Mouse (Mus musculus) brain, adult 10 weeks (tissue): ENCODE data around the gene Rnf225. TPM values are rescaled to one million over a fixed set of nuclear protein-coding genes. Genes with fewer than 3 reads are reported as not detected.

Experiments
- polyA plus RNA-seq: library from polyadenylated mRNA; stranded (reverse); fragments of 350-450 nt; fragmentation: Illumina TruSeq; extraction: RNeasy Lipid Tissue Mini Kit (QIAGEN cat#74804); gene quantifications from one replicate; pipeline ENCODE4 v1.2.3, GENCODE M21; 2015; ENCODE audit warnings: low read depth, low replicate concordance

Gene Rnf225
- polyA plus RNA-seq = 1.1 TPM

DNA sequence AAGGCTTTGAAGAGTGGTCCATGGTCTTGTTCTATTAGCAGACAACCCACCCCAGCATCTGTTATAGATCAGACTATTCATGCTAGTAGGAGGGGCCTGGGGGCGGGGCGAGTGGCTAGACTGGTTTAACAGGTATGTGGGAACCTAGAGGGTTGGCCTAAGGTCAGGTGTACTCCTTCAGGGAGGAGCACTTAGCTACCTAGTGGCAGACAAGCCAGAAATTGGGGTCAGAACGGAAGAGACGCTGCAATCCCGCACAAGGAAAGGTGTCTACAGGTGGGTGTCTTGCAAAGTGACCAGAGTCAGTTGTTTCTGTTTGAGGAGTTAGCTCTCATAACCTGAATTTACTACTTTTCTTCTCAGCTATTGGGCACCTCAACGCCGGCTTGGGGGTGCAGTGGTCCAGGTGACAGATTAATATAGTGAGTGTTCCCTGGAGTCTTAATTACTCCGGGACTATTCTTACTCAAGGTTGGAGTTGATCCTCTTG, at the start of gene Rnf225:
TSS of gene Rnf225 (plus strand) at position 226 of the 490 bp plus-strand sequence.

DNA sequence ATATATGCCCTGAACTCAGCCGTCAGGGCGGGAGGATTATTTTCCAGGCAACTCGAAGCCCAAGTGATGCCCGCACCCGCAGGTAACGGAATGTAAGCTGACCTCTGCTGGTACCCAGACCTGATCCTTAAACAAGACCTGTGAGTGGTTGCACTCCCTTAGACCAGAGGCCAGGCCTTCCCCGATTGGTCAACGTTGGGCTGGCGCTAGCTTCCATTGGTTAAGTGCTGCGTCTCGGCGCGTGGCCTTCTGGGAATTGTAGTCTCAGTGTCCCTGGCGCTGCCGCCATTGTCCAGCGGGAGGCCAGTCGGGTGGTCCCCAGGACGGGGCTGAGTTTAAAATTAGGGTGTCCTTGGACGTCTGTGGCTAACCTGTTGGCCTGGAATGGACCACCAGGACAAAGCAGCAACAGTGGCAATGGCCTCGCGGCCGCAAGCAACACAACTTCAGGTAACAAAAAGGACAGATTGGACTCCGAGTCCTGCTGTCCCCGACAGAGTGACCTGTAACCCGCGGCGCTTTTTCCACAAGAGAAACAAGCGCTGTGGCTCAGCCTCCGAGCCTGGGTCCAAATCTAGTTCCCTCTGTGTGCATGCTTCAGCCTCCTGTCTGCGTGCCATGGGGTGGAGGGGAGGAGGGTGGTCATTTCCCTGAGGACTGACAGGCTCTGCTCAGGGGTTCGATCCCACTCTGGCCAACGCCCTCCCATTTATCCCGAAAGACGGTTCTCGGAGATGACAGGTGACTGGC, 46.1 kb upstream of the Rnf225 start, which contains the start of gene Zfp128:
TSS of gene Zfp128 (plus strand) at position 267 of the 750 bp plus-strand sequence.

DNA sequence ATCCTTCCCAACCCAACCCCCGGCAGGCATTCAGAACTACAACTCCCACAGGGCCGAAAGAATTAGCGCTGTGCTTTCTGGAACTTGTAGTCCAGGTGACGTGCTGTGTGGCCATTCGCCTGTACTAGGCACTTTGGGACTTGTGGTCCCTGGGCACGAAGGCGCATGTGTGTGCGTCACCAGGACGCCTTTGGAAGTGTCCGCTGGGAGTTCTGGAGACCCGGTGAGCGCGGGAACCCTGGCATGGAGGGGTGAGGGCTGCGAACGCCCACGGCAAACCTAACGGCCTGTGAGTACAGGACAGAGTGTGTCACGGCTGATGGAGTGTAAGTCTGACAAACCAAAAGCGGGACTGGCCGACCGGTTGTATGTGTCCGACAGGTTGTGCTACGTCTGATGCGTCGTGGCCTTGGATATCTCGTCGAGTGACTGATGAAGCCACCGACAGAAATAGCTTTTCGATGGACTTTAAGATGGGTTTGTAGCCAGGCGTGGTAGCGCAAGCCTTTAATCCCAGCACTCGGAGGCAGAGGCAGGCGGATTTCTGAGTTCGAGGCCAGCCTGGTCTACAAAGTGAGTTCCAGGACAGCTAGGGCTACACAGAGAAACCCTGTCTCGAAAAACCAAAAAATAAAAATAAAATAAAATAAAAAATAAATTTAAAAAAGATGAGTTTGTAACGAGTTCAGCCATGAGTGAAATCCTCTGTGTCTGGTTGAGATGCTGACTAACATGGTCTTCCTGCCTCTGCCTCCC, 29.4 kb upstream of the Rnf225 start, which contains the start of gene Zscan22:
TSS of gene Zscan22 (plus strand) at position 161 of the 756 bp plus-strand sequence.

DNA sequence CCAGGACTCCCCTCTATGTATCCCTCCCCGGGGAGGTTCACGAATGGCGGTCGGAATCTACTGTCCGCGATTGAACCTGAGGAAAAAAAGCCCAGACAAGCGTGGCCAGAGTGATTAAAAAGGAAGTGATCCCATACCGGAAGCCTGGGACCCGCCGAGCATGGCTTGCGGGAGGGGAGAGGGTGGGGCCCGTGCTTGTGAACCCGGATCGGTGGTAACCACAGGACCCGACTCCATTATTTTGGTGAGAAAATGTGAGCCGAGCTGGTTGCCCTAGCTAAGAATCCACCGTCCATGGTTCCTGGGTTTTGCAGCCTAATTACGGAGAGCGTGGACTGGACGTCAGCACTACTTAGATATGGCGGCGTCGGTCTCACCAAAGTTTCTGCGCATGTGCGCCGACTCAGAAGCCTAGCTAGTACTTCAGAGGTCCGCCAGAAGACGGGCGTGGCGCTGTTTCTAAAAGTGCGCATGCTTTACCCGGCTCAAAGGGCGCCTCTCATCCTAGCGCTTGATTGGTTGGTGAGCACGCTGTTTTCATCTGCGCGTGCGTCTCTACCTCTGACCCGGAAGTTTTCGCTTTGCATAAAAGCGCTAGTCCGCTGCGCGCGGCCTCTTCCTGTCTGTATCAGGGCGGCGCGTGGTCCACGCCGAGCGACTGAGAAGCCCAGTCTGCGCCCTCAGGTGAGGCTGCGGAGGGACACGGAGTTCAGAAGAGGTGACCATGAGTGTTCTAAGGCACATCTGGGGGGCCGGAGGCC, 5.3 kb upstream of the Rnf225 start, which contains the start of gene Rps5:
TSS of gene Rps5 (plus strand) at position 586 of the 761 bp plus-strand sequence.

DNA sequence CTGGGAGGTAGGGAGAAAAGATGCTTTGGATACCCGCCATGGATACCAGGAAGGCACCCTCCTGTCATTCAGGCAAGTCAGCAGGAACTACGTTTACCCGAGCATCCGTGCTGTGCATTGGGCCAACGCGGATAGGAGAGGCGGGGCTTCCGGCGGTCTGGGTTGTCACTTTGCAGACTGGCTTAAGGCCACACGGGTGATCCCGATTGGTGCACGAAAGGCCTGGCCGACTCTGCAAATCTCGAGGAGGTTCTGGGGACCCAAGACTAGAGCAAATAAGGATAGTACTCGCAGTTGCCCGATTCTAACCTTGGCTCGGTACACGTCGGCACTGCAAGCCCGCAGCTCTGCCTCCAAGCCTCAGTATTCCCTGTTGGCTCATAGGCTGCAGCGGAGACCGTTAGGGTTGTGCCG, 38.5 kb downstream of the Rnf225 start, which contains the start of gene Zfp324:
TSS of gene Zfp324 (plus strand) at position 161 of the 414 bp plus-strand sequence.

DNA sequence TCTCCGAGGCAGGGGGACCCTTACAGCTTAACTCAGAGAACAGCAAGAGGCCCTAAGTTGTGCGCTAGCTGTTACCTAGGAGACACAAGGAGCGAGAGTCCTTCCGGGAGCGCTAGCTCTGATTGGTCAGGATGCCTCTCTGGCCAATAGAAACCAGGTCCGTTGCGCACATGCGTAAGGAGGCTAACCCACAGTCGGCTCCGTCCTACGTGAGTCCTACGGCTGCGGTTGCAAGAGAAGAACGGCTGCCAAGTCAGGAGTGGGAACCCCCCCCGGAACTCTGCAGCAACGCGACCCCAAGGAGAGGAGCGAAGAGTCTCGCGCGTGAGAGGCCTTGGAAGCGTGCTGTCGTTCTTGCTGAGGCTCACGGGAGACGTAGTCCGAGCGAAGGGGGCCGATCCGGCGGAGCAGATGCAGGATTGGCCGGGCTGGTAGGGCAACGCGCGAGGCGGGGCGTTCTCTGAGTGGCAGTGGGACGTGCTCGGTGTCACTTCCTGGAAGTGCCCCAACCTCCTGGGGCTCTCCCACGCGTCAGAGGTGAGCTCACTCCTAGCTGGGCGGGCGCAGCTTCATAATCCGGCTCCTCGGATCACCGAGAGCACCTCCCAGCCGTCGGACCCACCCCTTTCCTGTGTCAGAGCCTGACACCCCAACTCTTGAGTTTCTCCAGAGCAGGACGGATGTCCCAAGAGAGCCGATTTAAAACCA, 50.6 kb downstream of the Rnf225 start, which contains the start of gene Zfp446:
TSS of gene Zfp446 (plus strand) at position 167 of the 708 bp plus-strand sequence.

Other genes with a start within 250 kb of the Rnf225 start
- gene Vmn2r55, start 242.4 kb upstream of the Rnf225 start, polyA plus RNA-seq = not detected
- gene Vmn2r56, start 192.4 kb upstream of the Rnf225 start, polyA plus RNA-seq = not detected
- 17.1 TPM for gene Zscan18, start 123.8 kb upstream of the Rnf225 start, polyA plus RNA-seq
- gene Zfp329, start 108.6 kb upstream of the Rnf225 start, polyA plus RNA-seq = 17.6 TPM
- gene Zfp110, start 92.7 kb upstream of the Rnf225 start, polyA plus RNA-seq = 12.9 TPM
- gene Zfp128, start 46.2 kb upstream of the Rnf225 start, polyA plus RNA-seq = 6.8 TPM
- gene Zscan22, start 29.6 kb upstream of the Rnf225 start, polyA plus RNA-seq = 9.1 TPM
- 684 TPM for gene Rps5, start 5.1 kb upstream of the Rnf225 start, polyA plus RNA-seq
- gene Zfp324, start 38.4 kb downstream of the Rnf225 start, polyA plus RNA-seq = 6.7 TPM
- gene Zfp446, start 50.4 kb downstream of the Rnf225 start, polyA plus RNA-seq = 7.9 TPM
- gene Slc27a5, start 70.8 kb downstream of the Rnf225 start, polyA plus RNA-seq = 0.98 TPM
- gene Trim28, start 71.7 kb downstream of the Rnf225 start, polyA plus RNA-seq = 177 TPM
- gene Zbtb45, start 82.6 kb downstream of the Rnf225 start, polyA plus RNA-seq = 22.8 TPM
- gene Chmp2a, start 107.4 kb downstream of the Rnf225 start, polyA plus RNA-seq = 240 TPM
- 279 TPM for gene Ube2m, start 110.9 kb downstream of the Rnf225 start, polyA plus RNA-seq
- gene Mzf1, start 127.3 kb downstream of the Rnf225 start, polyA plus RNA-seq = 7.7 TPM
- not detected for gene Vmn1r85, start 167.8 kb downstream of the Rnf225 start, polyA plus RNA-seq
- not detected for gene Vmn1r86, start 192.5 kb downstream of the Rnf225 start, polyA plus RNA-seq
- not detected for gene Vmn1r87, start 212.7 kb downstream of the Rnf225 start, polyA plus RNA-seq
- gene Vmn1r88, start 232.2 kb downstream of the Rnf225 start, polyA plus RNA-seq = not detected